ENCODE assay signal across 8 mouse cellular contexts in the genomic region with DNA sequence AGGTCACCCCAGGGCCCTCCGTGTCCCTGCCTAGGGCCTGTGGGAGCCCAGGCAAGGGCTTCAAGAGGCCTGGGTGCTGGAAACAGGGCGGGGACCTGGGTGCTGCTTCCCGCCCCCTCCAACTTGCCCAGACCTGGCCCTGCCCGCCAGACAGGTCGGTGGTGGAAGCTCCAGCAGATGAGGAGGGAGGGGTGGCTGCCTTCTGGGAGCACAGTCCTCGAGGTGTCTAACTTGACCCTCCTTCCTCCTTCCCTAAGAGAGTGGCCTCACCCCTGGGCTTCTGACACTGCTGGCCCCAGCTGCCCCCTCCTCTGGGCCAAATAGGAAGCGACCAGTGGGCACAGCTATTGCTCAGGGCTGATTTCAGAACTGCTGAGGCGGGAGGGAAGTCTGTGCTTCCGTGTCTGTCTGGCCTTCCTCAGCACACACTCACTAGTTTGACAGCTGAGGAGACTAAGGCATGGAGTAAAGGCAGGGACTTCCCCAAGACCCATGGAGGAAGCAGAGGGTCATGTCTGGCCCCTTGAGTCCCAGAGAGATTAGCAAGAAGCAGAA. TPM values are rescaled to one million over a fixed set of nuclear protein-coding genes. Genes with fewer than 3 reads are reported as not detected.
DNase-seq lines count a peak whose midpoint lies in the region; ATAC-seq and TF ChIP-seq lines count a peak whose summit lies in the region.

A gene (minus strand): TSS at position 175 of the 555 bp plus-strand sequence.

- H3K4me3 ChIP-seq in gastrocnemius, adult 2 months, result peak within 1 kb of the TSS; percentile 59
- H3K4me3 ChIP-seq in heart, embryonic 12.5 days, result peak within 1 kb of the TSS; percentile 28
- H3K4me3 ChIP-seq in lung, adult 2 months (replicated peaks; ENCODE audit: extremely low read depth, low read depth, low read length), result peak within 1 kb of the TSS; percentile 38
- H3K4me3 ChIP-seq in forebrain, embryonic 15.5 days, result no peak within 1 kb of the TSS

- H3K4me1 ChIP-seq in heart, embryonic 12.5 days (replicated peaks), result peaks cover 20% of the 10 kb centered on the region
- peaks cover 17% of the 10 kb centered on the region for H3K4me1 ChIP-seq in lung, adult 2 months (ENCODE audit: control insufficient read depth, insufficient read depth, low read length)
- no peaks in the 10 kb centered on the region for H3K4me1 ChIP-seq in forebrain, embryonic 15.5 days

- no peaks in the 10 kb centered on the region for H3K9me3 ChIP-seq in heart, embryonic 12.5 days (replicated peaks)
- no peaks in the 10 kb centered on the region for H3K9me3 ChIP-seq in forebrain, embryonic 15.5 days

- no peaks in the 10 kb centered on the region for H3K27me3 ChIP-seq in heart, embryonic 12.5 days (replicated peaks)
- 0 out of 2 replicates have a peak, but pooled peaks cover 3% of the 10 kb centered on the region for H3K27me3 ChIP-seq in forebrain, embryonic 15.5 days

- peak; percentile 51; the same call in 1 of the 2 replicates for ATAC-seq in heart, embryonic 12.5 days (ENCODE audit: insufficient number of reproducible peaks, low FRiP score)
- no peak for ATAC-seq in forebrain, embryonic 15.5 days (replicated peaks)

- peak within 1 kb of the TSS; percentile 54 for H3K9ac ChIP-seq in heart, embryonic 12.5 days
- H3K9ac ChIP-seq in forebrain, embryonic 15.5 days (replicated peaks), result no peak within 1 kb of the TSS

- no peak for TF ChIP-seq POLR2A in lung, adult 2 months (IDR thresholded peaks at IDR 0.05; ENCODE audit: borderline replicate concordance, extremely low read depth, low read depth, low read length)

- no peak for DNase-seq in gastrocnemius, adult 2 months
- no peak for DNase-seq in gastrocnemius, adult 8-10 months (ENCODE audit: low spot score in 2 of 2)
- peak; percentile 53 for DNase-seq in CD4-positive, CD25-positive, alpha-beta regulatory T cell, adult 2 months (ENCODE audit: low read depth, low spot score)
- peak; percentile 26 for DNase-seq in lung, adult 2 months
- DNase-seq in gastrocnemius, postnatal 10 days, result no peak
- DNase-seq in adrenal gland, postnatal 14 days, result no peak

- peaks cover 5% of the 10 kb centered on the region for H3K36me3 ChIP-seq in heart, embryonic 12.5 days
- peaks cover 3% of the 10 kb centered on the region; the same call in 1 of the 2 replicates for H3K36me3 ChIP-seq in forebrain, embryonic 15.5 days

- 7% methylated on average over 9 of the region's 9 CpGs for WGBS in heart, embryonic 12.5 days
- 30% methylated on average over 9 of the region's 9 CpGs for WGBS in lung, adult 2 months
- 24% methylated on average over 8 of the region's 9 CpGs for WGBS in forebrain, embryonic 15.5 days

- peak within 1 kb of the TSS; percentile 78 for H3K27ac ChIP-seq in gastrocnemius, adult 2 months
- peak within 1 kb of the TSS; percentile 59 for H3K27ac ChIP-seq in heart, embryonic 12.5 days (ENCODE audit: poor library complexity, severe bottlenecking)
- no peak within 1 kb of the TSS for H3K27ac ChIP-seq in forebrain, embryonic 15.5 days (replicated peaks)

- peak within 1 kb of the TSS; percentile 58 for H3K4me2 ChIP-seq in heart, embryonic 12.5 days
- H3K4me2 ChIP-seq in forebrain, embryonic 15.5 days (replicated peaks), result no peak within 1 kb of the TSS

- TF ChIP-seq CTCF in gastrocnemius, adult 2 months (IDR thresholded peaks at IDR 0.05), result no peak
- no peak for TF ChIP-seq CTCF in lung, adult 2 months (IDR thresholded peaks at IDR 0.05; ENCODE audit: insufficient read depth, low read length)

- intact Hi-C loops in gastrocnemius, adult 2 months (cut with DNase I), result no loop called here

RNA-seq across cellular contexts. Expression of the gene that starts here (rescaled TPM):
- under 1 TPM; 0.26 to 0.53 TPM for total RNA-seq in gastrocnemius, adult 2 months (2021)
- total RNA-seq in gastrocnemius, adult 8-10 months (2022), result under 1 TPM; 0.19 to 0.80 (median 0.24) TPM
- 1.9 and 2.3 TPM in 2 replicates for polyA plus RNA-seq in heart, embryonic 12.5 days (2016; fragmentation: Nextera tagmentation; extraction: Ambion mirVana)
- polyA plus RNA-seq in lung, adult 2 months (2012; rRNA removed), result 8.5 and 9.5 TPM in 2 replicates
- total RNA-seq in gastrocnemius, postnatal 10 days (2021), result under 1 TPM; 0.47 to 0.77 TPM
- polyA plus RNA-seq in forebrain, embryonic 15.5 days (2015; fragmentation: Nextera tagmentation; extraction: Ambion mirVana), result 0.57 and 0.84 TPM in 2 replicates
- total RNA-seq in adrenal gland, postnatal 14 days (2021), result 0.85 and 1.9 TPM in 2 replicates

Comparison
In these comparisons a context has a peak if more than half of its experiments do, and no peak if none do; other contexts are left out.
1. DNase-seq: peak in CD4-positive, CD25-positive, alpha-beta regulatory T cell, adult 2 months (single experiment) and lung, adult 2 months (single experiment); none in gastrocnemius, adult 2 months (single experiment), gastrocnemius, adult 8-10 months (0 of 2), gastrocnemius, postnatal 10 days (single experiment) and adrenal gland, postnatal 14 days (single experiment).